Mouse (Mus musculus) CD4-positive helper T cell, adult 2 months (primary cell): ENCODE measurements around the gene Zfp386.

Source experiments
- DNase-seq: peaks from one replicate; pipeline ENCODE4 v3.0.0-alpha.2; 2012; ENCODE audit warnings: low read depth, missing footprints, low spot score

The Zfp386 gene

GRCm38 (mm10) chr12:116089836-116090235 is 42.3 kb downstream of the Zfp386 start:
- DNase-seq, result no peak

- DNase-seq, result no peak
Measured at GRCm38 (mm10) chr12:116094765-116095555, 47.4 kb downstream of the Zfp386 start.

GRCm38 (mm10) chr12:116096361-116096904 is 48.9 kb downstream of the Zfp386 start:
- DNase-seq, result no peak

GRCm38 (mm10) chr12:116097166-116097565 is 49.6 kb downstream of the Zfp386 start:
- no peak for DNase-seq

GRCm38 (mm10) chr12:116101945-116102344 is 54.4 kb downstream of the Zfp386 start:
- DNase-seq, result no peak

- no peak for DNase-seq
Measured at GRCm38 (mm10) chr12:116109451-116110353, 62.2 kb downstream of the Zfp386 start.

GRCm38 (mm10) chr12:116111007-116111694 is 63.6 kb downstream of the Zfp386 start:
- no peak for DNase-seq
